9 mouse cellular contexts compared by ENCODE assay signal in the genomic region with DNA sequence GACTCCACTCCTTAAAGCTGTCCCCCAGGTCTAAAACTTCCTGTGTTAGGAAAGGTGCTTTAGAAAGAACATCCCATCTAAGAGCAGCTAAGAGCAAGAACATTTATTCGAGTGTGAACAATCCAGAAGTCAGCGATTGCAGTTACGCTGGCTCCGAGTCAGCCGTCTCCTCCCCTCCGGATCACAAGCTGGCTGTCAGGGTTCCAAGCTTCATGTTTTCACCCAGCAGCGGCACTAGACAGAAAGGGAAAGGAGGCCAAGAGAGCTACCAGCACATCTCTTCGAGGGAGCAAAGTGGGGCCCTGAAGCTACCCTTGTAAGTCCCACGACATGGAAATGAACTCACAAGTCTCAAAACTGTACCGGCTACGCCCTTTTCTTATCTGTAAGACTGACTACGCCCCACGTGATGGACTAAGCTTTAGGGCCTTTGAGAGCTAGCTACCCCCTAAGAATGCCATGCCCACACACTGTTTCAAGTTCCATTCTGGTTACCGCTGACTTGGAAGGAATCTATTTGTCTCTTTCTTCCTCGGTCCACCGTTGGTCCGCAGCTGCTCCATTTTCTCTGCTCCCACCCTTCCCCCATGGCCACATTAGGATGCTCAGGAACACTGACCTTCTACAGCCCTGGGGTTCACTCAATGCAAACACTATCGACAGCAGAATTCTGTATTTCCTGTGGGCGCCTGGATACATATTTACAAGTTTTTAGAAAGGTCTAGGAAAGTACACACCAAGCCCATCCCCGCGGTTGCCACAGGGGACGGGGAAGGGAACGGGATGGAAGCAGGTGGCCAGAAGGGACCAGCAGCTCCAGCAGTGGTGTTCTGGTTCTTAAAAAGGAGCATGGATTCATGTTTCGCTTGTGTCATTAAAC. TPM values are rescaled to one million over a fixed set of nuclear protein-coding genes. Genes with fewer than 3 reads are reported as not detected.
DNase-seq lines count a peak whose midpoint lies in the region; ATAC-seq and TF ChIP-seq lines count a peak whose summit lies in the region.
"Had no signal": no experiment of that assay in that cellular context is flagged by ENCODE, and none has a peak within 500 bp of the region (broad histone marks: within the 10 kb centered on the region; RNA-seq: fewer than 3 reads in every experiment).

No protein-coding gene starts in this region.

- no peak for TF ChIP-seq EP300 in MEL (IDR thresholded peaks at IDR 0.05; ENCODE audit: low read depth in 1 of 2, low read length in 2 of 2)

- TF ChIP-seq POLR2A in MEL (IDR thresholded peaks at IDR 0.05; ENCODE audit: control insufficient read depth in 1 of 2, insufficient read depth in 1 of 2, low read depth in 1 of 2, low read length in 2 of 2, poor library complexity in 1 of 2), result no peak

- no peak overlapping the region for H3K4me2 ChIP-seq in limb, embryonic 11.5 days (ENCODE audit: low read depth, severe bottlenecking)
- H3K4me2 ChIP-seq in neural tube, embryonic 13.5 days, result 0 out of 2 replicates have a peak overlapping the region, but pooled peaks have one; percentile 0

- H3K36me3 ChIP-seq in MEL (ENCODE audit: control insufficient read depth in 1 of 2, insufficient read depth in 2 of 2, low read length in 2 of 2), result peaks cover 0 to 10% of the 10 kb centered on the region in 2 experiments; a peak in 3 of 4 replicates
- H3K36me3 ChIP-seq in limb, embryonic 11.5 days (ENCODE audit: control insufficient read depth, insufficient read depth, low read length), result no peaks in the 10 kb centered on the region
- H3K36me3 ChIP-seq in neural tube, embryonic 13.5 days, result no peaks in the 10 kb centered on the region

- peak overlapping the region; percentile 8; the same call in 1 of the 2 replicates for H3K9ac ChIP-seq in MEL (ENCODE audit: control insufficient read depth, low read depth, low read length, poor library complexity, severe bottlenecking)
- H3K9ac ChIP-seq in limb, embryonic 11.5 days (ENCODE audit: low read length), result no peak overlapping the region
- no peak overlapping the region for H3K9ac ChIP-seq in neural tube, embryonic 13.5 days

- DNase-seq in MEL (ENCODE audit: low read depth, low spot score), result peak; percentile 69
- peak; percentile 27 for DNase-seq in NIH3T3 (ENCODE audit: low read depth)
- peak; percentile 31 for DNase-seq in gastrocnemius, postnatal 25 days
- DNase-seq in limb, embryonic 11.5 days (ENCODE audit: low spot score), result no peak
- DNase-seq in kidney, postnatal 14 days, result no peak
- no peak for DNase-seq in T-cell, adult 2 months (ENCODE audit: low spot score)
- DNase-seq in adrenal gland, adult 2 months, result no peak

- 78% methylated on average over 24 of the region's 24 CpGs for WGBS in limb, embryonic 11.5 days
- whole genome bisulfite sequencing in neural tube, embryonic 13.5 days, result 49% methylated on average over 24 of the region's 24 CpGs

- H3K9me3 ChIP-seq in MEL (replicated peaks; ENCODE audit: insufficient read depth, low read length), result no peaks in the 10 kb centered on the region
- H3K9me3 ChIP-seq in limb, embryonic 11.5 days (ENCODE audit: control insufficient read depth, low read length), result no peaks in the 10 kb centered on the region
- H3K9me3 ChIP-seq in neural tube, embryonic 13.5 days, result no peaks in the 10 kb centered on the region

- no peak for TF ChIP-seq CTCF in MEL (IDR thresholded peaks at IDR 0.05 in 2 of 3, conservative IDR thresholded peaks at IDR 0.05 in 1 of 3; ENCODE audit: control insufficient read depth in 1 of 3, insufficient read depth in 1 of 3, low read depth in 2 of 3, low read length in 3 of 3, poor library complexity in 1 of 3, severe bottlenecking in 1 of 3)

- TF ChIP-seq RAD21 in MEL (IDR thresholded peaks at IDR 0.05; ENCODE audit: low read depth, low read length), result no peak

- H3K27me3 ChIP-seq in MEL (ENCODE audit: control insufficient read depth in 1 of 2, insufficient read depth in 2 of 2, low read length in 2 of 2), result no peaks in the 10 kb centered on the region
- no peaks in the 10 kb centered on the region for H3K27me3 ChIP-seq in limb, embryonic 11.5 days (ENCODE audit: control insufficient read depth, insufficient read depth, low read length)
- H3K27me3 ChIP-seq in neural tube, embryonic 13.5 days, result no peaks in the 10 kb centered on the region

- H3K4me3 ChIP-seq in MEL (ENCODE audit: control insufficient read depth in 1 of 2, insufficient read depth in 1 of 2, low read depth in 2 of 2, low read length in 2 of 2), result no peak overlapping the region
- no peak overlapping the region for H3K4me3 ChIP-seq in limb, embryonic 11.5 days (ENCODE audit: low read depth, low read length)
- no peak overlapping the region for H3K4me3 ChIP-seq in neural tube, embryonic 13.5 days

- ATAC-seq in limb, embryonic 11.5 days (ENCODE audit: insufficient number of reproducible peaks, low FRiP score, low TSS enrichment, low read depth), result no peak
- no peak for ATAC-seq in neural tube, embryonic 13.5 days (ENCODE audit: low read depth)

- H3K27ac ChIP-seq in MEL (ENCODE audit: control insufficient read depth, low read depth, low read length), result peak overlapping the region; percentile 36; the same call in 1 of the 2 replicates
- H3K27ac ChIP-seq in limb, embryonic 11.5 days (replicated peaks; ENCODE audit: low read depth, low read length), result peak overlapping the region; percentile 53
- peak overlapping the region; percentile 57 for H3K27ac ChIP-seq in neural tube, embryonic 13.5 days (replicated peaks)

- H3K4me1 ChIP-seq in MEL (ENCODE audit: control insufficient read depth in 1 of 2, insufficient read depth in 2 of 2, low read length in 2 of 2), result peaks cover 7 to 12% of the 10 kb centered on the region in 2 experiments
- H3K4me1 ChIP-seq in limb, embryonic 11.5 days (ENCODE audit: control insufficient read depth, insufficient read depth, low read length), result peaks cover 58% of the 10 kb centered on the region
- peaks cover 70% of the 10 kb centered on the region for H3K4me1 ChIP-seq in neural tube, embryonic 13.5 days (replicated peaks)

- H3K79me2 ChIP-seq in MEL (ENCODE audit: control insufficient read depth, insufficient read depth, low read length, poor library complexity), result no peaks in the 10 kb centered on the region

TF ChIP-seq in MEL, 35 proteins besides CTCF, POLR2A, EP300 and RAD21:
- TF ChIP-seq KAT2A (conservative IDR thresholded peaks at IDR 0.05; ENCODE audit: low read depth, low read length) (no peak), RCOR1 (IDR thresholded peaks at IDR 0.05; ENCODE audit: low read depth, low read length) (no peak), MAX (IDR thresholded peaks at IDR 0.05; ENCODE audit: low read length) (peak; percentile 75), ZC3H11A (IDR thresholded peaks at IDR 0.05; ENCODE audit: low read depth, low read length) (no peak), MAFK (IDR thresholded peaks at IDR 0.05; ENCODE audit: borderline replicate concordance, low read depth, low read length) (no peak), ZNF384 (IDR thresholded peaks at IDR 0.05; ENCODE audit: low read depth, low read length) (no peak), USF1 (IDR thresholded peaks at IDR 0.05; ENCODE audit: low read depth, low read length) (peak; percentile 92), UBTF (IDR thresholded peaks at IDR 0.05; ENCODE audit: borderline replicate concordance, insufficient read depth, low read depth, low read length) (no peak), GATA1 (IDR thresholded peaks at IDR 0.05; ENCODE audit: low read depth, low read length) (peak; percentile 64), TAL1 (IDR thresholded peaks at IDR 0.05; ENCODE audit: low read length) (no peak), MXI1 (IDR thresholded peaks at IDR 0.05; ENCODE audit: low read depth, low read length) (0 out of 2 replicates have a peak, but pooled peaks have one; percentile 33), MEF2A (IDR thresholded peaks at IDR 0.05; ENCODE audit: extremely low read depth, insufficient replicate concordance, low read depth, low read length, poor library complexity, severe bottlenecking) (no peak), GABPA (IDR thresholded peaks at IDR 0.05; ENCODE audit: low read depth, low read length) (no peak), MYC (IDR thresholded peaks at IDR 0.05; ENCODE audit: low read depth, low read length) (no peak), ETS1 (IDR thresholded peaks at IDR 0.05; ENCODE audit: low read depth, low read length) (no peak), SIN3A (IDR thresholded peaks at IDR 0.05; ENCODE audit: low read length) (no peak), CHD1 (IDR thresholded peaks at IDR 0.05; ENCODE audit: low read depth, low read length) (no peak), HCFC1 (IDR thresholded peaks at IDR 0.05; ENCODE audit: low read depth, low read length) (no peak), POLR2AphosphoS5 (IDR thresholded peaks at IDR 0.05; ENCODE audit: borderline replicate concordance, low read depth, low read length) (no peak), BHLHE40 (IDR thresholded peaks at IDR 0.05; ENCODE audit: borderline replicate concordance, low read depth, low read length) (peak; percentile 77; the same call in 1 of the 2 replicates), MYB (IDR thresholded peaks at IDR 0.05; ENCODE audit: low read depth, low read length) (no peak), ZKSCAN1 (IDR thresholded peaks at IDR 0.05; ENCODE audit: low read depth, low read length) (no peak), JUND (IDR thresholded peaks at IDR 0.05; ENCODE audit: low read depth, low read length) (no peak), USF2 (IDR thresholded peaks at IDR 0.05; ENCODE audit: borderline replicate concordance in 1 of 2, insufficient read depth in 1 of 2, low read depth in 1 of 2, low read length in 2 of 2) (peak in 1 of 2 experiments; percentile 70; a peak in 2 of 4 replicates)

RNA-seq across cellular contexts. Expression of gene Nnat, which starts 19.6 kb away (rescaled TPM):
- 0.49 and 0.92 TPM in 2 replicates for total RNA-seq in MEL (2012; rRNA removed)
- 1 to 10 TPM in 1 of 2 experiments, not detected in 1; 1.5 TPM for polyA plus RNA-seq in MEL (2012; ENCODE audit: insufficient read depth in 1 of 2, insufficient read length in 2 of 2, low read depth in 1 of 2, low replicate concordance in 2 of 2, missing spikeins in 1 of 2)
- total RNA-seq in gastrocnemius, postnatal 25 days (2021), result 10 to 100 TPM in 1 of 2 experiments, 1 to 10 TPM in 1; 1.3 to 49.1 TPM
- 1,283 and 1,480 TPM in 2 replicates for polyA plus RNA-seq in limb, embryonic 11.5 days (2014; fragmentation: Nextera tagmentation; extraction: Ambion mirVana)
- polyA plus RNA-seq in neural tube, embryonic 13.5 days (2015; fragmentation: Nextera tagmentation; extraction: Ambion mirVana), result 4,054 and 4,218 TPM in 2 replicates
- total RNA-seq in adrenal gland, adult 2 months (2021), result 10 to 100 TPM; 32.4 to 94.3 TPM
- 111 and 203 TPM in 2 replicates for polyA plus RNA-seq in adrenal gland, adult 2 months (2012; rRNA removed)
- total RNA-seq: hematopoietic stem cell, adult 5-6 weeks had no signal

RNA-seq across cellular contexts. Expression of gene Blcap, which starts 30.8 kb away (rescaled TPM):
- 10.5 and 11.6 TPM in 2 replicates for total RNA-seq in MEL (2012; rRNA removed)
- 10 to 100 TPM in 1 of 2 experiments, not detected in 1; 19.1 TPM for polyA plus RNA-seq in MEL (2012; ENCODE audit: insufficient read depth in 1 of 2, insufficient read length in 2 of 2, low read depth in 1 of 2, low replicate concordance in 2 of 2, missing spikeins in 1 of 2)
- 10 to 100 TPM; 19.2 to 20.7 TPM for total RNA-seq in gastrocnemius, postnatal 25 days (2021)
- polyA plus RNA-seq in limb, embryonic 11.5 days (2014; fragmentation: Nextera tagmentation; extraction: Ambion mirVana), result 73.8 and 76.0 TPM in 2 replicates
- 165 TPM in 2 replicates for polyA plus RNA-seq in neural tube, embryonic 13.5 days (2015; fragmentation: Nextera tagmentation; extraction: Ambion mirVana)
- 10 to 100 TPM; 66.3 to 98.1 TPM for total RNA-seq in adrenal gland, adult 2 months (2021)
- 42.8 and 47.8 TPM in 2 replicates for polyA plus RNA-seq in adrenal gland, adult 2 months (2012; rRNA removed)

Comparison
In these comparisons a context has a peak if more than half of its experiments do, and no peak if none do; other contexts are left out.
1. DNase-seq: peak in MEL (single experiment), NIH3T3 (single experiment) and gastrocnemius, postnatal 25 days (single experiment); none in limb, embryonic 11.5 days (single experiment), kidney, postnatal 14 days (single experiment), T-cell, adult 2 months (single experiment) and adrenal gland, adult 2 months (single experiment).
2. RNA of gene Nnat, which starts 19.6 kb away (polyA plus RNA-seq): 4,054 to 4,218 TPM in neural tube, embryonic 13.5 days, 1,283 to 1,480 TPM in limb, embryonic 11.5 days and 111 to 203 TPM in adrenal gland, adult 2 months; 1.5 TPM in MEL; every median in the first group is over 10 times any median in the second.
3. Peak in every context shown above with its lines, with median percentiles within 50 percentile points of each other: H3K27ac ChIP-seq.